Mouse (Mus musculus) megakaryocyte, adult 5-6 weeks (primary cell): ENCODE results near the gene Sfpq. TPM values are rescaled to one million over a fixed set of nuclear protein-coding genes. Genes with fewer than 3 reads are reported as not detected.

ENCODE experiments used
- ATAC-seq: 2 replicates; pipeline ENCODE4 v1.8.0; 2016; ENCODE audit warnings: mild to moderate bottlenecking, inconsistent platforms; ENCODE audit not compliant: poor library complexity, severe bottlenecking
- total RNA-seq, 2 experiments: library from RNA; stranded (forward) in 1 of 2; stranded (reverse) in 1 of 2; fragments of 153-499, 151-499 nt in 1 of 2; fragments of 221-1000, 200-1000 nt in 1 of 2; gene quantifications; 2 replicates each; pipeline versions ENCODE4 v1.2.3 to v1.2.4; 2015 to 2017

Sfpq gene
- total RNA-seq, 2 experiments from 2014 or later = 315 to 566 TPM

- ATAC-seq = no peak
Measured at GRCm38 (mm10) chr4:127026826-127027225, 5.7 kb downstream of the Sfpq start.

GRCm38 (mm10) chr4:127027228-127028190, 6.4 kb downstream of the Sfpq start:
- peak; percentile 43 for ATAC-seq

DNA sequence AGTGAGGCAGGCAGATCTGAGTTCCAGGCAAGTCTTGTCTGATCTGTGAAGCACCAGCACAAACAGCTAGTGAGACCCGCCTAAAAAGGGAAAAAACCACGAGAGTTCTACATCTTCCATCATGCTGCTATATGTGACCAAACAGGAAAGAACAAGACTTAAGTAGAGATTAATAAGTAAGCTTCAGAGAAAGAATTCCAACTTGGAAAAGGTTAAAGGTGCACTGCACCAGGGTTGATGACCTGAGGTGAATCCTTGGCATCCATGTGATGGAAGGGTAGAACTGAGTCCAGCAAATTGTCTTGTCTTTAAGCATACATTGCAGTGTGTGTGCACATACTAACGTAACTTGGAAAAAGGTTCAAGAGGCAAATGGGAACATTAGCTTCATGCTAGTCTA, 16.0 kb downstream of the Sfpq start:
- no peak for ATAC-seq

GRCm38 (mm10) chr4:127037908-127038827, 17.0 kb downstream of the Sfpq start:
- no peak for ATAC-seq

- ATAC-seq = no peak
Measured at GRCm38 (mm10) chr4:127038828-127039349, 17.8 kb downstream of the Sfpq start.

- no peak for ATAC-seq
Measured at GRCm38 (mm10) chr4:127039871-127040483, 18.9 kb downstream of the Sfpq start.

GRCm38 (mm10) chr4:127043540-127043939, 22.4 kb downstream of the Sfpq start:
- ATAC-seq = no peak

DNA sequence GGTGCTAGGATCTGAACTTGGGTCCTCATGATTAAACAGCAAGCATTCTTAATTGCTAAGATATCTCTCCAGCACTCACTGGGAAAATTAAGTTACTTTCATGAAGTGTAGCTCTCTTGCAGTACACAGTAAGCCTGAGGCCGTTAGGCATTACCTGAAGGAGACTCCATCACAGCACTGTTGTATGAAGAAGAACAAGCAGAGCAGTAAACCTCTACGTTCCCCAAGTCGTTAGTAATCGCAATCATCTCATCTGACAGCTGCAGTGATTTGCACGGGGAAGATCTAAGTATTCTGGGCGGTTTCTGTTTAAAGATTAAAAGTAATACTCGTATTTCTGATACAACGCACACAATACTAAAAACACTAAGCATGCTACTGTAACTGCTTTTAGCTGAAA, 30.0 kb downstream of the Sfpq start:
- ATAC-seq = no peak

GRCm38 (mm10) chr4:127053071-127053470, 31.9 kb downstream of the Sfpq start:
- ATAC-seq = no peak

DNA sequence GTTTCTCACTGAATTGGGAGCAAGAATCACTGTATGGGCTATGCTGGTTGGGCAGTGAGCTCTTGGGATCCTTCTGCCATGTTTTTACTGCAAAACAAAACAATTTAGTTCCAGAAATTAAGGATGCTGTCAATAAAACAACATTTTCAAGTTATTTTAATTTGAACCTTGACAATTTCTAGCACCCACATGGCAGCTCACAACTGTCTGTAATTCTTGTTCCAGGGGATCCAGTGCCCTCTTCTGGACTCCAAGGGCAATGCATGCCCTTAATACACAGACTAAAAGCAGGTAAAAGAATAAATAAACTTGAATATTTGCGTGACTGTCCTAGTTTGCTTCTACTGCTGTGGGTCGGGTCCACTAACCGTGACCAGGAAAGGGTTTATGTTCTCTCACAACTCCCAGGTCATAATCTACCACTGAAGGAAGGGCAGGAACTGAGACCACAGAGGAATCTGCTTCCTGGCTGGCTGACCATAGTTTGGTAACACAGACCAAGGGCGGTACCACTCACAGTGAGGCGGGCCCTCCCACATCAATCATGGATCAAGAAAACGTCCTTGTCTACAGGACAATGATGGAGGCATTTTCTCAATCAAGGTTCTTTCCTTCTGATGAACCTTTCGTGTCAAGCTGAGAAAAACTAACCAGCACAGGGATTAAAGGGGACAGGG, 33.5 kb downstream of the Sfpq start:
- peak; percentile 47 for ATAC-seq

DNA sequence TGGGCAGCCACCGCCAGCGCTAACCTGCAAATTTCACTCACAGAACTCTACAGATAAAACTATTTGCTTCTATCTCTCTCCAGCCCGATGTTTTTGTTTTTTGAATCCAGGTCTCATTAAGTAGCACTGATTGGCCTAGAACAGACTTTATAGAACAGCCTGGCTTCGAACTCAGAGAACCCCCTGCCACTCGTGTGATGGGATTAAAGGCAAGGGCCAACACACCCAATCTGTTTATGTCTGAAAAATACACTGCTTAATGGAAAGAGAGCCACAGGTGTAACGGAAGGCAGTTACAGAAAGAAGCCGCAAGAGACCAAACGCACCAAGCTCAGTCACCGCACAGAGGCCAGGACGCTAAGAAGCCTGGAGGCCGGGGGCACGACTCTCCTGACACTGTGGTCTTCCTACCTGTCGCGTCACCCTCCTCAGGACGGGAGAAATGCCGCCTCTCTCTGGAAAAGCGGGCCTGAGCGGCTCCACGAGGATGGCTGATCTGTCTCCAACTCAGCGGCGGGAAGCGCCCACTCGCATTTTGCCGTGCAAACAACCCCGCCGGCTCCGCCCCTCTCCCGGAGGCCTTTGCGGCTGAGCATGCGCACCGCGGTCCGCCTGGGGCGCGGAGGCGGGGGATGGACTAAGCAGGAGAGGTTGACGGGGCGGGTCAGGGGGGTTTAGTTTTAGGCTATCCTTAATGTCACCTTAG, 39.6 kb downstream of the Sfpq start, which contains the start of gene Zmym1:
Gene Zmym1, minus strand, starts transcription at position 568 of the 706 bp plus-strand sequence.
- peak; percentile 100 for ATAC-seq

GRCm38 (mm10) chr4:127064051-127064450, 42.9 kb downstream of the Sfpq start:
- no peak for ATAC-seq

DNA sequence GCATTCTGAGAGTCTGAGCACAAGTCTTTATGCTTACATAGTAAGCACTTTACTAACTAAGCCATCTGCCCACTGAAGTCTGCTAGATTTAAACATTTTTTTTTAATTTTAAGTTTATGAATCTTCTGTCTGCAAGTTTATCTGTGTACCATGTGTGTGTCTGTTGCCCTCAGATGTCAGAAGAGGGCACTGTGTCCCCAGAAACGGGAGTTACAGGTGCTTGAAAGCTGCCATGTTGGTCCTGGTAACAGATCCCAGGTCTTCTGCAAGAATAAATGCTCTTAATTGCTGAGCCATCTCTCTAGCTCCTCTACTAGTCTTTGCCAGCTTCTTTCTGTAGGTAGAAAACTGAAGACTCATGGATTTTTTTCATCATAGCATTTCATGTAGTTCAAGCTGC, 53.8 kb downstream of the Sfpq start:
- ATAC-seq = no peak

GRCm38 (mm10) chr4:127076875-127077548, 55.9 kb downstream of the Sfpq start, which contains the start of gene Zmym6:
Zmym6 (plus strand) TSS chr4:127077383.
- peak; percentile 92 for ATAC-seq

DNA sequence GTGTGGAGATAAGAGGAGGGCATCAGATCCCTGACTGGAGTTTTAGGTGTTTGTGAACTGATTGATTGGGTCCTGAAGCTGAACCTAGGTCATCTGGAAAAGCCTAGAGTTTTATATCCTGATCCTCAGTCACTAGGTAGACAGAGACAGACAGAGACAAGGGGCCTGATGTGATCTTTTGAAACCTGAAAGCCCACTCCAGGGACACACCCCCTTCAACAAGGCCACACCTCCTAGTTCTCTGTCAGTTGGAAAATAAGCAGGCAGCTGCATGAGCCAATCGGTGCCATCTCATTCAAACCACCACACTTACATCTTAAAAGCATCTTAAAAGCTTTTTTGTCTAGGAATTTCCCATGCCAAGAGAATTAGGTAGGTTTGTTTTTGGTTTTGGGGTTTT, 59.7 kb downstream of the Sfpq start:
- no peak for ATAC-seq

GRCm38 (mm10) chr4:127083131-127083530, 62.0 kb downstream of the Sfpq start:
- no peak for ATAC-seq

DNA sequence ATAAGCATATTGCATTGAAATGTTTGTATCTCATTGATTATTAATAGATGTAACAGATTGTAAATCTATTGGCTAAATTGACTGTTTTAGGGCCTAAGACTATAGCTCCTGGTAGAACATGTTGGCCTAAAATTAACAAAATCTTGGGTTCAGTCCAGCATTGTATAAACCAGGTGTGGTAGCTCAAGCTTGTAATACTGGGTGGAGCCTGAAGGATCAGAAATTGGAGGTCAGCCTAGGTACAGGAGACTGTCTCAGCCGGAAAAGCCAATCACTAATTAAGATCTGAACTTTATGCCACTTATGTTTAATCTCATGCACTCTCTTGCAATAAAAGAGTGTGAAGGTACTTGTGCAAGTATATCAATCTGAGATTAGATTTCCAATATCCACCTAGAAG, 64.6 kb downstream of the Sfpq start:
- ATAC-seq = no peak
